Mouse (Mus musculus) heart, postnatal 0 days (tissue): ENCODE results near the gene Tatdn3.

Experiments used
- CTCF ChIP-seq: IDR thresholded peaks from 2 replicates; pipeline ENCODE4 v1.5.1; 2016; ENCODE audit warnings: antibody characterized with exemption, control low read depth, low read depth
- EP300 ChIP-seq: IDR thresholded peaks from 2 replicates; pipeline ENCODE4 v1.6.1; 2016; ENCODE audit warnings: antibody characterized with exemption, low read depth

DNA sequence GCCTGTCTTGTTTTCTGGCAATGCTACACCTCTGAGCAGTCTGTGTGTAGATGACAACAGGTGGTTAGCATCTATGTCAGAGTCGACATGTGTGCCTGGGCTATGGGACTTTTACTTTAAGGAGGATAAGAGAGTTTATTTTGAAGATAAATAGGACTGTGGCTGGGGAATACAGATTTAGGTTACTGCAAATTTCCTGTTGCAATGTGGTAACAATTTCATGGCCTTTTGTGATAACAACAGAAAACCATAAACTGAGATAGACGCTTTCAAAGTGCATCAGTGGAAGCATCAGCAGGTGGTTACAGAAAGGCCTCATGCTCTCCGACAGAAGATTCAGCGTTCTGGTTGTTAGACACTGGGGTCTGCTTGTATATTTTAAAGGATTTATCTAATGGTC is 10.8 kb upstream of the Tatdn3 start:
- TF ChIP-seq CTCF: no peak
- TF ChIP-seq EP300: no peak
